Mouse (Mus musculus): ENCODE measurements around the gene Rdm1. TPM values are rescaled to one million over a fixed set of nuclear protein-coding genes. Genes with fewer than 3 reads are reported as not detected.
"Not testable (repeated sequence)": the region's sequence is repeated elsewhere in the genome, so short reads cannot be mapped to it uniquely, and the experiment has no call there.

Rdm1 gene
- polyA plus RNA-seq (2016; fragmentation: Nextera tagmentation; extraction: Ambion mirVana), result 28.3 and 35.0 TPM in 2 replicates

GRCm38 (mm10) chr11:101626995-101627856, at the start of gene Rdm1:
Gene Rdm1 (plus strand): TSS chr11:101627195.
- Histone ChIP-seq H3K4me2 (replicated peaks) (peak within 1 kb of the TSS; percentile 73), H3K9me3 (no peaks in the 10 kb centered on the region), H3K9ac (peak within 1 kb of the TSS; percentile 59), H3K36me3 (no peaks in the 10 kb centered on the region), H3K27ac (peak within 1 kb of the TSS; percentile 87), H3K4me3 (peak within 1 kb of the TSS; percentile 51), H3K27me3 (replicated peaks) (no peaks in the 10 kb centered on the region), H3K4me1 (no peaks in the 10 kb centered on the region; the same call in 1 of the 2 replicates)
- WGBS, result under 1% methylated on average over 34 of the region's 34 CpGs
- peak; percentile 73 for ATAC-seq (ENCODE audit: low FRiP score, low read depth)

DNA sequence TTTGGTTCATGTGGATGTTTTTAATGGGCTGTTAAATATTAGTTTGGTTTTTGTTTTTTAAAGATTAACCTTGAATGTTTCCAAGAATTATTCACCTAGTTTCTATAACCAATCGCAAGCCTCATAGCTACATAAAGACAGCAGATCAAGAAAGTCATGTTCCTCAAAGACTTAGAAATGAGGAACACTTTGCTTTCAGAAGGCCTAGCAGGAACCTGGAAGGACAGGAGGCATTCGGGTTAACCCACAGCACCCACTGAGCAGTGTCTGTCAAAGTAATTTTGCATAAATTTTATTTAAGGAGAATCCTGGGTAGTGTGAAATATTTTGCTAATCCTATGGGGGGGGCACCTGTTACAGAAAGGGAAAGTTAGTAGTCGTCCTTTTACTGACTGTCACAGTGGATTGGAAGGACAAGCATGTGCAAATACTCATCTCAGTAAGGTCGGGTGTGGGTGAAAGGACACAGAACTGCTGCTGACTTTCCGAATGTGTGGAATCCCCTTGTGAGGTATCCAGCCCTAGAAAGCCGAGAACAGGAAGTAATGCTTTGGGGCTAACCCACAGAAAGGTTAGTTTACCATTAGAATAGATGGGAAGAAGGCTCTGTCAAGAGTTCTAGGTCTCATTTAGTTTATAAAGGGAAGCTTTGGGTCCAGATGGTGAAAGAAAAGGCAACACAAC, 45.8 kb upstream of the Rdm1 start:
- Histone ChIP-seq H3K4me1 (peaks cover 7% of the 10 kb centered on the region), H3K9me3 (no peaks in the 10 kb centered on the region), H3K9ac (no peak overlapping the region), H3K27ac (no peak overlapping the region), H3K36me3 (peaks cover 54% of the 10 kb centered on the region), H3K4me2 (replicated peaks) (no peak overlapping the region), H3K27me3 (replicated peaks) (no peaks in the 10 kb centered on the region), H3K4me3 (no peak overlapping the region)
- 72% methylated on average over 6 of the region's 6 CpGs for WGBS
- ATAC-seq (ENCODE audit: low FRiP score, low read depth), result no peak

DNA sequence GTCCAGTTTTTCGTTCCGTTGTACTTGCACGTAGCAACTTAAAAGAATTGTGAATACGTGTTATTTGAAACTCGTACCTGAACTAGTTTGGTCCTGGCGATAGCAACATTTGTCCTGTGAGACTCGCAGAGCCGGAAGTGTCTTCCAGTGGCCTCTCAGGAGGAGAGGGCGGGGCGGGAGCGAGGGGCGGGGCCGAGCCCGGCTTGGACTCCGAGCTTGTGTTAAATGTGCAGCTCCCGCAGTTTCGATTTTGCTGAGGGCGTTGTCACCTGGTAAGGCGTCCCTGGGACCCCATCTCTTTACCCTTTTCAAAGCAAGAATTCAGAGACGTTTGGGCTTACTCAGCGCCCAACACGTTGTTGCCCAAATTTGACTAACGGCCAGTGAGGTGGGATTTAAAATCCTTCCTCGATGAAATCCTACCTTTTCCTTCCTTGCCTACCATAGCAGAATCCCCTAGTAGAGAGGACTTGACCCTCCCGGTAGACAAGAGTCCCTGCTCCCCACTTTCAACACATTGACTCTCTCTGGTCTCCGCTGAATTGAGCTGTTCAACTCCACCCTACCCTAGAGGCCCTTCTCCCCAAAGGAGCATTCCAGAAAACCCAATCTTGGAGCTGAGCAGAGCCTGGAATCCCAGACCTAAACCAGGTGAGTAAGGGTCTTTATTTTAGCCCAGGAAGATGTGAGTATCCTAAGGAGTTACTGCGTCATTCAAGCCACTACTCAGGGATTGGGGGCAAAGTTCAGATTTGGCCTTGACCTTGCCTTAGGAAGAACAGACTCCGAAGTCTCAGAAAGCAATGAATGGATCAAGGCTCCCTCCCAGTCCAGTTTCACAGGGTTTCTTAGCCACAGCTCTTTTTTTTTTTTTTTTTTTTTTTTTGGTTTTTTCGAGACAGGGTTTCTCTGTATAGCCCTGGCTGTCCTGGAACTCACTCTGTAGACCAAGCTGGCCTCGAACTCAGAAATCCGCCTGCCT, 44.6 kb upstream of the Rdm1 start, which contains the start of gene Tmem106a:
Tmem106a (plus strand) TSS at position 189 of the 982 bp plus-strand sequence.
- 19% methylated on average over 30 of the region's 31 CpGs for whole genome bisulfite sequencing
- H3K4me2 ChIP-seq (replicated peaks), result peak within 1 kb of the TSS; percentile 57
- no peak for ATAC-seq (ENCODE audit: low FRiP score, low read depth)
- H3K9ac ChIP-seq, result 0 out of 2 replicates have a peak within 1 kb of the TSS, but pooled peaks have one; percentile 21
- H3K27ac ChIP-seq, result no peak within 1 kb of the TSS
- no peaks in the 10 kb centered on the region for H3K9me3 ChIP-seq
- H3K4me3 ChIP-seq, result peak within 1 kb of the TSS; percentile 28
- H3K27me3 ChIP-seq (replicated peaks), result no peaks in the 10 kb centered on the region
- peaks cover 7% of the 10 kb centered on the region for H3K4me1 ChIP-seq
- peaks cover 47% of the 10 kb centered on the region for H3K36me3 ChIP-seq

DNA sequence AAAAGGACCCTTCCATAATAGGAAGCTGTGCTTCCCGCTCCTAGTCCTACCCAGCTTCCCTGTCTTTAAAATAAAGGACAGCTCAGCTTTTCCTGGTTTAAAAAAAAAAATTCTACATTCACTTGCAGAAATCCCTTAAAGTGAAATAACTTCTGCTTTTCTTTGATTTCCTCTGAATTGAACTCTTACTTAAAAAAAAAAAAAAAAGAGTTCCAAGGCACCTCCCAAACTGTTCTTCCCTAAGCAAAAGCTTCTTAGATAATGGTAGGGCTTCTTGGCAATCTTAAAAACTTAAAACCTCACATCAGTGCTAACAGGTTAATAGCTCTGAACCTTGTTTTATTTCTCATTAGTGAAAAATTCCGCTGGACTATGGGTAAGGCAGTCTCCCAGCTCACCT, 43.8 kb upstream of the Rdm1 start:
- H3K9ac ChIP-seq, result no peak overlapping the region
- no peak overlapping the region for H3K4me2 ChIP-seq (replicated peaks)
- peaks cover 7% of the 10 kb centered on the region for H3K4me1 ChIP-seq
- no peak for ATAC-seq (ENCODE audit: low FRiP score, low read depth)
- no peaks in the 10 kb centered on the region for H3K27me3 ChIP-seq (replicated peaks)
- 90% methylated on average over 2 of the region's 2 CpGs for WGBS
- H3K36me3 ChIP-seq, result peaks cover 38% of the 10 kb centered on the region
- no peaks in the 10 kb centered on the region for H3K9me3 ChIP-seq
- no peak overlapping the region for H3K4me3 ChIP-seq
- H3K27ac ChIP-seq, result no peak overlapping the region

DNA sequence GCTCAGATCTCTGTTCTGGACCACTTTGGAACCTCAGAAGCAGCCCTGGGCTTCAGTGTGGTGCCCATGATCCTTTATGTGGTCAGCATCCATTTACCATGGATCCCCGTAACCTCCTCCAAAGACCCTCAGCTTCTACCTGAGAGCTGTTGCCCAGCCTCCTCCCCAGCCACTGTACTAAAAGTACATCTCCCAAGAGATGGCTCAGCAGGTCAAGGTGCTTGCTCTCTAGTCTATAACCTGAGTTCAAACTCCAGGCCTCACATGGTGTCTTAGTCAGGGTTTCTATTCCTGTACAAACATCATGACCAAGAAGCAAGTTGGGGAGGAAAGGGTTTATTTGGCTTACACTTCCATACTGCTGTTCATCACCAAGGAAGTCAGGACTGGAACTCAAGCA, 42.0 kb upstream of the Rdm1 start:
- not testable (repeated sequence) for H3K4me2 ChIP-seq (replicated peaks); ATAC-seq (ENCODE audit: low FRiP score, low read depth); H3K27ac ChIP-seq; H3K27me3 ChIP-seq (replicated peaks); H3K9me3 ChIP-seq; H3K9ac ChIP-seq; H3K4me3 ChIP-seq; H3K4me1 ChIP-seq
- 91% methylated on average over 1 of the region's 1 CpGs for WGBS
- peaks cover 22% of the 10 kb centered on the region for H3K36me3 ChIP-seq

- H3K9ac ChIP-seq, result no peak overlapping the region
- H3K27ac ChIP-seq, result no peak overlapping the region
- ATAC-seq (ENCODE audit: low FRiP score, low read depth), result no peak
- no peaks in the 10 kb centered on the region for H3K9me3 ChIP-seq
- no peaks in the 10 kb centered on the region for H3K27me3 ChIP-seq (replicated peaks)
- H3K4me1 ChIP-seq, result peaks cover 7% of the 10 kb centered on the region
- WGBS, result 82% methylated on average over 4 of the region's 4 CpGs
- peaks cover 15% of the 10 kb centered on the region for H3K36me3 ChIP-seq
- H3K4me3 ChIP-seq, result no peak overlapping the region
- H3K4me2 ChIP-seq (replicated peaks), result no peak overlapping the region
Observed at GRCm38 (mm10) chr11:101585805-101586204, 41.2 kb upstream of the Rdm1 start.

DNA sequence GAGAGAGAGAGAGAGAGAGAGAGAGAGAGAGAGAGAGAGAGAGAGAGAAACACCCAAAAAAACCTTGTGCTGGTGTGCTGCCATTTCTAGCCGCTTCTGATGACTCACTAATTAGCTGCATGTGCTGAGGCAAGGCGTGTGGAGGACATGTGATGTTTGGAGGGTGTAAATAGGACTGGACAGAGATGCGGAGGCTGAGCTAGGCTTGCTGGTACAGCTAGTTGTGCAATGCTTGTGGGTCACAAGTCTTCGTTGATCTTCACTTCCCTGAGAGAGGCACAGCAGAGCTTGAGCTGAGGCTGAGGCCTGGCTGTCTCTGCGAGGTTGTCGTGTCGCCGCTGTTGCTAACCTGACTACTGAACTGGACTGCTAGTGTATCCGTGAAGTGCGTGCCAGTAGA, 39.3 kb upstream of the Rdm1 start:
- Histone ChIP-seq H3K27ac (no peak overlapping the region), H3K27me3 (replicated peaks) (no peaks in the 10 kb centered on the region), H3K4me2 (replicated peaks) (no peak overlapping the region), H3K4me1 (no peaks in the 10 kb centered on the region), H3K9me3 (no peaks in the 10 kb centered on the region), H3K4me3 (no peak overlapping the region), H3K9ac (no peak overlapping the region), H3K36me3 (peaks cover 10% of the 10 kb centered on the region)
- WGBS, result 94% methylated on average over 10 of the region's 10 CpGs
- ATAC-seq (ENCODE audit: low FRiP score, low read depth), result no peak

GRCm38 (mm10) chr11:101588868-101589267, 38.1 kb upstream of the Rdm1 start:
- H3K4me3 ChIP-seq, result no peak overlapping the region
- no peaks in the 10 kb centered on the region for H3K27me3 ChIP-seq (replicated peaks)
- no peak overlapping the region for H3K27ac ChIP-seq
- ATAC-seq (ENCODE audit: low FRiP score, low read depth), result no peak
- no peak overlapping the region for H3K4me2 ChIP-seq (replicated peaks)
- no peak overlapping the region for H3K9ac ChIP-seq
- no peaks in the 10 kb centered on the region for H3K9me3 ChIP-seq
- peaks cover 6% of the 10 kb centered on the region for H3K36me3 ChIP-seq
- 89% methylated on average over 7 of the region's 7 CpGs for WGBS
- H3K4me1 ChIP-seq, result no peaks in the 10 kb centered on the region

- no peaks in the 10 kb centered on the region for H3K27me3 ChIP-seq (replicated peaks)
- peaks cover 6% of the 10 kb centered on the region for H3K36me3 ChIP-seq
- no peak overlapping the region for H3K4me3 ChIP-seq
- no peaks in the 10 kb centered on the region for H3K9me3 ChIP-seq
- H3K4me1 ChIP-seq, result no peaks in the 10 kb centered on the region
- no peak overlapping the region for H3K4me2 ChIP-seq (replicated peaks)
- 31% methylated on average over 5 of the region's 5 CpGs for WGBS
- no peak overlapping the region for H3K27ac ChIP-seq
- H3K9ac ChIP-seq, result no peak overlapping the region
- ATAC-seq (ENCODE audit: low FRiP score, low read depth), result no peak
Observed at GRCm38 (mm10) chr11:101589444-101589843, 37.6 kb upstream of the Rdm1 start.

GRCm38 (mm10) chr11:101589989-101590624, 36.9 kb upstream of the Rdm1 start:
- H3K36me3 ChIP-seq, result peaks cover 6% of the 10 kb centered on the region
- no peak overlapping the region for H3K4me2 ChIP-seq (replicated peaks)
- ATAC-seq (ENCODE audit: low FRiP score, low read depth), result no peak
- no peaks in the 10 kb centered on the region for H3K27me3 ChIP-seq (replicated peaks)
- WGBS, result 82% methylated on average over 12 of the region's 12 CpGs
- H3K9ac ChIP-seq, result no peak overlapping the region
- no peaks in the 10 kb centered on the region for H3K4me1 ChIP-seq
- no peak overlapping the region for H3K27ac ChIP-seq
- no peaks in the 10 kb centered on the region for H3K9me3 ChIP-seq
- H3K4me3 ChIP-seq, result no peak overlapping the region

- Histone ChIP-seq H3K27ac (no peak within 1 kb of the TSS), H3K36me3 (no peaks in the 10 kb centered on the region), H3K4me3 (no peak within 1 kb of the TSS), H3K9me3 (no peaks in the 10 kb centered on the region), H3K4me1 (no peaks in the 10 kb centered on the region), H3K4me2 (replicated peaks) (no peak within 1 kb of the TSS), H3K9ac (no peak within 1 kb of the TSS), H3K27me3 (replicated peaks) (no peaks in the 10 kb centered on the region)
- WGBS, result 81% methylated on average over 6 of the region's 6 CpGs
- no peak for ATAC-seq (ENCODE audit: low FRiP score, low read depth)
Observed at GRCm38 (mm10) chr11:101599156-101599555, 27.8 kb upstream of the Rdm1 start, which contains the start of gene Gm11634. Gene Gm11634 (minus strand): TSS chr11:101599256.
